Mouse (Mus musculus) heart, adult 2 months (tissue): ENCODE measurements around the gene Adm2.

Source experiments
- CTCF ChIP-seq: fragments of 200-600 bp; IDR thresholded peaks from 2 replicates; pipeline ENCODE4 v1.8.1; 2022; ENCODE audit warnings: antibody characterized with exemption, mild to moderate bottlenecking, moderate library complexity
- EP300 ChIP-seq: fragments of 200-500 bp; IDR thresholded peaks from 2 replicates; pipeline ENCODE4 v1.6.1; 2011; ENCODE audit warnings: low read depth, low read length, control low read depth; ENCODE audit not compliant: insufficient read depth
- POLR2A ChIP-seq: fragments of 200-500 bp; IDR thresholded peaks from 2 replicates; pipeline ENCODE4 v1.6.1; 2011; ENCODE audit warnings: mild to moderate bottlenecking, low read depth, low read length, control low read depth; ENCODE audit not compliant: insufficient read depth

- TF ChIP-seq CTCF (no peak), POLR2A (no peak), EP300 (no peak)
These were observed 9.2 kb upstream of the Adm2 start for GRCm38 (mm10) chr15:89313359-89313758.
